Mouse (Mus musculus): Measurements from ENCODE around the gene Pde5a.
A peak's percentile ranks its signal among the peaks of the same experiment; 100 is the strongest.

Pde5a gene

DNA sequence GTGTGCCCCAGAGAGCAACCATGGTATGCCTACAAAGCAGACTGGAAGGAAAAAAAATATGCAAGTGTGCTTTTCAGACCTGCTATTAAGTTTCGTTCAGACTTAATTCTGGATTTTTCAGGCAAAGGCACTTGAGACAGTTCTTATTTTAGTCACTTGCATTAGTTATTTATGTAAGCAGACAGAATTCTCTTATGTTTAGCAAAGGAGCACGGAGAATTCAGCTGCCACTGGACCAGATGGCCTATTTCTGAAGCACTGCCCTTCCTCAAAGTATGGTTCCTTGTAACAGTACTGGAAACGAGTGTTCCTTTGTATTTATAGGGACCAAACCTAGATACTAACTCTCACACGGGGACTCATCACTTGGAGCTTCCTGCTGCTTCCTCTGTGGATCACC lies 38.2 kb downstream of the Pde5a start:
- DNase-seq (ENCODE audit: low spot score): no peak

DNA sequence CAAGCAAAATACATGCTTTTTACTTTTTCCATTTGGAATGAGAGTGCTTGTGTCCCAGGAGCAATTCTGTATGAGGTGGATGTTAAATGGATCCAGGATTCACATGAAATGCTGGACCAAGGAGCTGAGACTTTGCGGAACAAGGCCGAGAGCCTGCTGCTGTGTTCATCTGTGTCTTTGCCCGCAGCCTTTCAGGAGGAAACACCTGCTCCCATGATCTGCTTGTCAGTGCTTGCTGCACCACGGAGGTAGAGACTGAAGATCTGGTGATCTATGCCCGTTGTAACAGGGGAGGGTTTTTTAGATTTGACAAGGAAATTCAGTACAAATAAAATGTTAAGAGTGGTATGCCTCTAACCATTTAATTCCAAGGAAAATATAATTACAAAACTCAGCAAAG lies 39.1 kb downstream of the Pde5a start:
- DNase-seq (ENCODE audit: low spot score): no peak

GRCm38 (mm10) chr3:122781417-122781816 lies 52.7 kb downstream of the Pde5a start:
- DNase-seq (ENCODE audit: low spot score): no peak

DNA sequence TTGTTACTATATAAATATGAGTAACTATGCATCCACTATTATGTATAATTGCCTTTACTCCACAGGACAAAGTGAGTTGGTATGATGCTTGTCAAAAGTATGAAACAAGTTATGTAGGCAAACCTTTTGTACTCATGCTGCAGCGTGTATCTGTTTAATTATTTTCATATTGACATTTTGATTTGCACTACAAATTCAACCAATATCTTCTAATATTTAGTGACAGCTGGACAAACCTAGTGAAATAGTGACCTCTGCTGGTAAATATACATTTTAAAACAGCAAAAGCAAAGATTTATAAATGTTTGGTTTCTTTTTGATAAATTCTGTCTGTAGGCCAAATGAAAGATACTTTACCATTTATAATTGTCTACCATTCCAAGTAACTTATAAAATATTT lies 55.5 kb downstream of the Pde5a start:
- peak; percentile 40 for DNase-seq (ENCODE audit: low spot score)

DNA sequence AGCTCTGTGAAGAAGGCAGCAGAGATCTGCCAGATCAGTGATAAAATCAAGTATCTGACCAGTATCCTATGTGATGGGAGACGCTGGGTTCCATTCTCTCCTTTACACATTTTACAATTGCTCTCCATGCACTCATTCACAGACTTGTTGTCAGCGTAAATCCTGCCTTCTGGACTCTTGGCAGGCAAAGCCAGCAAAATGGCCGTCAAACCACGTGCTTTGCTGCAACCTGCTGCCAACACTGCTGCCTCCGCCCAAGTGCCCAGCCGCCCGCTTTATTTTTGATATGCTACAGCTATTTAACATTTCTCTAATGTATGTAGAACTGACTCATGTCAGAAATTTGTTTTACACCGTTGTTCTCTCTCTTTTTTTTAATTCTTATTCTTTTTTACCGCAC lies 59.6 kb downstream of the Pde5a start:
- DNase-seq (ENCODE audit: low spot score): no peak

DNA sequence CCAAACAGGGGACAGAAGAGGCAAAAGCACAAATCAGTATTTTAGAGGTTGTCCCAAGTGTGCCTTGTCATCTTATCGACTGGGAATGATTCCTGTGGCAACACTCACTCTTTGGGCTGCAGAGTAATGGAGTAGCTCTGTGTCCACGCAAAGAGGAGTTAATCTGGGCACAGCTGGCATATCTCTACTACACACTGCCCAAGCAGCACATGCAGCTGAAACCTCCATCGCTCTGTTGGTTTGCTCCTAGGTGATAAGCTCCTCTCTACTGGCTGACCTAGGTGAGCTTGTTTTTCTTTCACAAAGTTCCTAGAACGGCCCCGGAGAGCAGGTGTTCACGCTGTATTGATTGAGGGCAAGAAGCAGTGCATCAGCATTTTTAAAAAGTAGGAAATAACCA lies 60.8 kb downstream of the Pde5a start:
- DNase-seq (ENCODE audit: low spot score): no peak

- no peak for DNase-seq (ENCODE audit: low spot score)
These were observed 71.3 kb downstream of the Pde5a start for GRCm38 (mm10) chr3:122800050-122800449.

- no peak for DNase-seq (ENCODE audit: low spot score)
These were observed 72.0 kb downstream of the Pde5a start for GRCm38 (mm10) chr3:122800553-122801435.

DNA sequence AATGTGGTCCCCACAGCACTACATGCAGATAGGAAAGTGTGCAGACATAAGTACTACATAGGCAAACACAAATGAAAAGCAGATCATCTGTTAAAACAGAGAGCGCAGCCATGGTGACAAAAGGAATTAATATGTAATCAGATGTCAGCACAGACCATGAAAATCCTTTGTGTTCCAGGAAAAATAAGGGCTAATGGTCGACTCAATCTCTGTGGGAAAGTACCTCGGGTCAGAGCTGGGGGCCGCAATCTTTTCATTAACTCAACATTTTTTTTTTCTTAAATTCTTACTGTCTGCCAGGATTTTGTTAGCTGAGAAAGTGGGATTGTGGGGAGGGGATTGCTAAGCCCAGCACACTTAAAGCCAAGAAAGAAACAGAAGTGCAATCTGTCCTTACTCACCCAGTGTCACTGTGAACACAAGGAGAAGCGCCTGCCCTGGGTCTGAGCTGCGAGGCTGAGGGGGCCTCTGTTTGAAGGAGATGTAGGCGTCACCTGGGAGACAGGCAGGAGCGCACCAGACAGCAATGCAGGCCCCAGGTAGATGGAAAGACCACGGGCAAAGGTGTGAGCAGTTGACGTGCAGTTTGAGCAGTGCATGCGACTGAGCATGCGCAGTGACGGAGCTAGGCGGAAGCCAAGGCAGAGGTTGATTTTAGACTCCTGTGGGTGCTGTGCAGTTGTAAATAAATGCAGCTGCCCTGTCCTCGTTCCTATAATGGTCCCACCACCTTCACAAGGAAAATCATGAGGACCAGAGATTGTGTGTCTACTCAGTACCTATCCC lies 72.9 kb downstream of the Pde5a start:
- DNase-seq (ENCODE audit: low spot score): no peak

DNA sequence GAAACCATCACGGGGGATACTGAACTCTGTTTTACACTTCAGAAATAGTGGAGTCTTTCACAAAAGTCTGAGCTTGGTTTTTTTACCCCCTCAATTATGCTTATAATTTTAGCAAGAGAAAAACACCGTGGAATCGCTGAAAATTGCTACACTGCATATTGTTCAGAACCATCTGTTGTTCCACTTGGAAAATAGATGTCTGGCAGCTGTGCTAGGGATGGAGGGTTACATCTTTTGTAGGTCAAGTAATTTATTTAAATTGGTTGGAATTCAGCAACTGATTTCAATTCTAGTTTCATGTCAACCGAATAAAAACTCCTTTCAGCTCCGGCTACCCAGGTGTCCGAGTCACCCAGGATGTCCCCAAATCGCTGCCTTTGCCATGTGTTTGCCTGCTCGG lies 78.6 kb downstream of the Pde5a start:
- no peak for DNase-seq (ENCODE audit: low spot score)

- no peak for DNase-seq (ENCODE audit: low spot score)
These were observed 81.5 kb downstream of the Pde5a start for GRCm38 (mm10) chr3:122810090-122810863.

- DNase-seq (ENCODE audit: low spot score): no peak
These were observed 82.2 kb downstream of the Pde5a start for GRCm38 (mm10) chr3:122810986-122811385.

DNA sequence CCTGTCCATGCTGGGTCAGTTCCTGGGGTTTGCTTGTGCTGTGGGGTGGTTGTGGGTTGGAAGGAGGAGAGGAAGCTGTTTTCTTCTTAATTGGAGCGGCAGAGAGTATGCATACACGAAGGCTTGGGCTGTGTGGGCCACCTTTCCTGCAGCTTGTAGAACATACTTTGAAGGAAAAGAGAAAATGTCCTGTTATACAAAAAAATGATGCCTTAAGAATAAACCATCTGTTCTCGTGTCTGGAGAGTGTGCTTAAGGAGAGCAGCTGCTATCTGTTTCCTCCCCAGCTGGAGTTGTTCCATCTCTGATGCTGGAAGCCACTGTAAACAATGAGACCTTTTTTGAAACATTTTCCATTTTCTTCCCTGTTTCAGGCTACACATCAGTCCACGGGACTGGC lies 85.8 kb downstream of the Pde5a start:
- DNase-seq (ENCODE audit: low spot score): no peak

GRCm38 (mm10) chr3:122818282-122818681 lies 89.5 kb downstream of the Pde5a start:
- DNase-seq (ENCODE audit: low spot score): no peak

DNA sequence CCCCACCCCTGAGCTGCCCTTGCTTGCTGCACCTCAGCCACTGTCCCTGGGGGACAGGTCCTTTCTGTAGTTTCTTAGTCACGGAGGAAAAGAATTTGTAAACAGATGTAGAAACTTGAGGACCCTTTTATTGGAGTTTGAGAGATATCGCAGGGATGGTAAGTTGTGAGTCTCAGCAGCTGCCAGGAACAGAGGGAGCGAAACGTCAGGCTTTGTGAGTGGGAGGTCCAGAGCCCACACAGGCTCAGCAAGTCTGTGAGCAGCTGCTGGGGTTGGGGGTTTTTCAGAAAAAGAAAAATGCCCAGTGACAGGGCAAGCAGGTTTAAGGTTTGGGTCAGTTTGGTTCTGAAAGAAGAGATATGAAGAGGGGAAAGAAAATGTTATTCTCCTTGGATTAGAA lies 92.0 kb downstream of the Pde5a start:
- DNase-seq (ENCODE audit: low spot score): no peak

GRCm38 (mm10) chr3:122828270-122829058 lies 99.7 kb downstream of the Pde5a start:
- DNase-seq (ENCODE audit: low spot score): no peak

GRCm38 (mm10) chr3:122834519-122834918 lies 105.8 kb downstream of the Pde5a start:
- no peak for DNase-seq (ENCODE audit: low spot score)

DNA sequence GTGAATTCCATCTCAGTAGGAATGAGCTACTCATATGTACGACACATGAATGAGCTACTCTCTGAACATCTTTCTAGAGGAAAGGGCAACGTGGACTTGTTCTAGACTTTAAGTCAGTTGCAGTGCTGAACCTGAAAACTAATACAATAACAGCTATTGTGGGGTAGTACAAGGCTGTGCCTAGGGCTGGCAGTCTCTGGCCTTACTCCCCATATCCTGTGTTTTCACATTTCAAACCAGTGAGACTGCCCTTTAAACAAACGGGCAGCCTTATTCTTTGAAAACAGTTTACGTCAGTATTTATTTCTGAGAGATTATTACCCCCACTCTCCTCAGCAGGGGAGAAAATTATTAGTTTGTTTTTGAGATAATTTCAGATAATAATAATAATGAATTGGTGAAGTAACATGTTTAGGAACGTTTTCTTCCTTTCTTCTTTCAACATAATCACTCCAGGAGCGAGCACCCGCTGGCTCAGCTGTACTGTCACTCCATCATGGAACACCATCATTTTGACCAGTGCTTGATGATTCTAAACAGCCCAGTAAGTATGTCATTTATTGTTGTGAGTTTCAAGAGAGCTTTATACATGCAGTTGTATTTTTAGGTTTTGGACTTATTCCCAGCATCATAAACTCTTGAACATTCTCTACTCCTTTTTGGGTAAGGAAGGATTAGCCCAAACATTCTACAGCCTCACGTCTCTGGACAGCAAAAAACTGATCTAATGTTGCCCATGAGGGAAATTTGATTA lies 106.5 kb downstream of the Pde5a start:
- no peak for DNase-seq (ENCODE audit: low spot score)

DNA sequence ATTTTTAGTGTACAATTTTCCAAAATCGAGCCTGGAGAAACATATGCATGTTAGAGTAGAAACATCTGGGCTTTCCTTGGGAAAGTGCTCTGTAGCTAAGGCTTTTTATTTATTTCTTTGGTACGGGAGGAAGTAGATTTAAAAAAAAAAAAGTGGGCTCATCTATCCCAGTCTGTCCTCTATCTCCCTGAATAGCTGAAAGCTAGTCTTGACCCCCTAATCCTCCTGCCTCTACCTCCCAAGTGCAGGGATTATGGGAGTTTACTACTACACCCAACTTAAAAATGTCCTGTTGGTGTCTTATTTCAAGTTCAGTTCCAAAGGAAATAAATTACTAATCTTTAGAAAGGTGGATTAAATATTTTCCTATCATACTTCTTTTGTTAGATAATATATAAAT lies 108.9 kb downstream of the Pde5a start:
- DNase-seq (ENCODE audit: low spot score): no peak

DNA sequence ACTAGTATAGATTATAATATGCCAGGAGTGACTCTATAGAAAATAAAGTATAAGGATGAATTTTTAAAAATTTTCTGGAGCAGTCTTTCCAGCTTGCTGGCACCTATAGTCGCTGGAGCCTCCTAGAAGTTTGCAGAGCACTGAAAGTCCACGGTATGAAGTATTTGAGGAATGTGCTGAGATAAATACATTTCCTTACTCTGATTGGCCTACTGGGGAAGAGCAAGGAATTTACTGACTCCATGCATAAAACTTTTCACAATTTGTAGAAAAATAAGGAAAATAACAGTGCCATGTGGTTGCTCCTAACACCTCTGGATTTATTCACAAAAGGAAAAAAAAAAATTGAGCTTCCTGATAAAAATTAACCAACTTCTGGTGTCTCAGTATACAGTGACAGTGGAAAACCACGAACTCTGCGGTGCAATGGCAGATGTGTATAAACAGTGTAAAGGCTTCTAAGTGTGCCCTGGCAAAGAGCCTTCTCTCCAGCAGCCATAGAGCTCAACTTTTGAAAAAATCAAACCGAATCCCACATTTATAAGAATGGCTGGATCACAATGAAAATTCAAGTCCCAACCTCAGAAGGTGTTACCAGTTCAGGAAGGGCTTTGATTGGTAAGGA lies 119.8 kb downstream of the Pde5a start:
- no peak for DNase-seq (ENCODE audit: low spot score)

- DNase-seq (ENCODE audit: low spot score): no peak
These were observed 126.4 kb downstream of the Pde5a start for GRCm38 (mm10) chr3:122855149-122855548.

Measured in adipocyte (in vitro differentiated cells).